Mouse (Mus musculus) limb, embryonic 14.5 days (tissue): ENCODE data around the gene Micall2. TPM values are rescaled to one million over a fixed set of nuclear protein-coding genes. Genes with fewer than 3 reads are reported as not detected.

Experiments used
- ATAC-seq: fragments of 200-750 bp; cut with Nextera tagmentation; 2 replicates; pipeline ENCODE4 v1.8.0; 2017; ENCODE audit warnings: low read depth, moderate number of reproducible peaks, moderate TSS enrichment; ENCODE audit not compliant: low FRiP score
- DNase-seq: peaks from one replicate; pipeline ENCODE4 v3.0.0-alpha.2; 2015; ENCODE audit warnings: low spot score
- H3K27ac ChIP-seq: fragments of 300-500 bp; sonication (generic); replicated peaks from 2 replicates; pipeline ENCODE4 v1.5.1; 2014; ENCODE audit warnings: low read depth, mild to moderate bottlenecking, low read length, moderate library complexity, mixed read lengths
- H3K27me3 ChIP-seq: fragments of 300-500 bp; sonication (generic); 2 replicates; pipeline ENCODE4 v1.6.1; 2014; ENCODE audit warnings: low read length, mixed read lengths; ENCODE audit not compliant: control insufficient read depth, insufficient read depth
- H3K36me3 ChIP-seq: fragments of 300-500 bp; sonication (generic); 2 replicates; pipeline ENCODE4 v1.6.1; 2014; ENCODE audit warnings: mild to moderate bottlenecking, low read length, moderate library complexity, mixed read lengths; ENCODE audit not compliant: control insufficient read depth, insufficient read depth
- H3K4me1 ChIP-seq: fragments of 300-500 bp; sonication (generic); 2 replicates; pipeline ENCODE4 v1.6.1; 2014; ENCODE audit warnings: antibody characterized with exemption, low read length, mixed read lengths; ENCODE audit not compliant: control insufficient read depth, insufficient read depth
- H3K4me2 ChIP-seq: fragments of 300-500 bp; sonication (generic); replicated peaks from 2 replicates; pipeline ENCODE4 v1.6.1; 2014; ENCODE audit warnings: low read depth, mild to moderate bottlenecking, low read length, moderate library complexity; ENCODE audit not compliant: severe bottlenecking
- H3K4me3 ChIP-seq: fragments of 300-500 bp; sonication (generic); replicated peaks from 2 replicates; pipeline ENCODE4 v1.5.1; 2014; ENCODE audit warnings: low read length
- H3K9ac ChIP-seq: fragments of 300-500 bp; sonication (generic); 2 replicates; pipeline ENCODE4 v1.6.1; 2014; ENCODE audit warnings: mild to moderate bottlenecking, low read depth, low read length, moderate library complexity; ENCODE audit not compliant: severe bottlenecking
- H3K9me3 ChIP-seq: fragments of 300-500 bp; sonication (generic); 2 replicates; pipeline ENCODE4 v1.6.1; 2016; ENCODE audit warnings: low read length; ENCODE audit not compliant: control insufficient read depth
- POLR2A ChIP-seq: fragments of 200-500 bp; IDR thresholded peaks from 2 replicates; pipeline ENCODE4 v1.8.0; 2012; ENCODE audit warnings: inconsistent platforms, mild to moderate bottlenecking, moderate library complexity, borderline replicate concordance; ENCODE audit not compliant: insufficient read depth, insufficient read length; ENCODE audit errors: extremely low read depth
- WGBS: fragments of 180-500 bp; shearing (Covaris S2); extraction: QIAGEN DNeasy Blood & Tissue Kit; methylation state at CpG from one replicate; pipeline ENCODE4 v1.1.7; 2014; 5-methylcytosine and 5-hydroxymethylcytosine counted together
- polyA plus RNA-seq, 2 experiments: library from polyadenylated mRNA; depleted of rRNA in 1 of 2; stranded (reverse) in 1 of 2; unstranded in 1 of 2; fragments of >200 nt; fragmentation: Nextera tagmentation in 1 of 2; extraction: Ambion mirVana in 1 of 2; gene quantifications; 2 replicates each; pipeline versions ENCODE4 v1.2.1 to v1.2.3; 2012 to 2014

Micall2 gene
- polyA plus RNA-seq, 2 experiments, result 5.5 to 6.5 TPM

DNA sequence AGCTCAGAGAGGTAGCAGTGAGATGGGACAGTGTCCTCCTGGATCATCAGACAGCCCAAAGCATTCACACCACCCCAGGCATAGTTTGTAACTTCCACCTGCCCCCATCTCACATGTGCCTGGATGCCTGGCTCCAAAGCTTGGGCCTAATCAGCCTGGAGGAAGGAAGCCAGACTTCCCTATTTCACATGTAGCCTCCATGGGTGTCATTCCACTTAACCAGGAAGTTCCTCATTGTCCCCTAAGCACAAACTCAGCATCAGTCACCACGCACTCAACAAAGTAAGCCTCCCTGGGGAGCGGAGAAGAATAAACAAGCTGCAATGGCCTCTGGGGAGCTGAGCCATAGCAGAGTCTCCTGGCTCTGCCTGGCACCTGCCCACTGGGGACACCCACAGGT lies 69.6 kb downstream of the Micall2 start:
- ATAC-seq (no peak), DNase-seq (no peak)
- H3K27me3 ChIP-seq, result peaks cover 34% of the 10 kb centered on the region
- H3K4me2 ChIP-seq, result no peak overlapping the region
- no peaks in the 10 kb centered on the region for H3K9me3 ChIP-seq
- TF ChIP-seq POLR2A, result no peak
- WGBS, result 53% methylated on average over 2 of the region's 2 CpGs
- H3K27ac ChIP-seq, result no peak overlapping the region
- peaks cover 17% of the 10 kb centered on the region for H3K4me1 ChIP-seq
- no peak overlapping the region for H3K9ac ChIP-seq
- no peak overlapping the region for H3K4me3 ChIP-seq
- H3K36me3 ChIP-seq, result no peaks in the 10 kb centered on the region

DNA sequence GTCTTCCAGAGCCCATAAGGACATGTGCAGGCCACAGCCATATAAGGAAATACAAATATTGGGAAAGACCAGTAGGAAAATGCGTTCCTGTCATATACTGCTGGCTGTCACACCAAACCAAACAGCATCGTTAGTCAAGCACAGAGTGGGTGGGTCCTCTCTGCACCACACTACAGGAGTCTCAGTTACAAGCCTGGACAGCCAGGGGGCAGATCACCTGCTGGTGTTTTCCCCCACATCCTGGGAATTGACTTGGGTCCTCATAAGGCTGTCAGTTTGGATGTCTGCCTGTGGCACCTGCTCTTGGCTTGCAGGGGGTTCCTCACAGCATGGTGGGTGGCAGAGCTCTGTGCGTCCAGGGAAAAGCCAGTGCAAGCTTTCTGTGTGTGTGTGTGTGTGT lies 70.8 kb downstream of the Micall2 start:
- no peak overlapping the region for H3K4me3 ChIP-seq
- H3K27me3 ChIP-seq, result peaks cover 35% of the 10 kb centered on the region
- DNase-seq (no peak), ATAC-seq (no peak)
- no peak overlapping the region for H3K27ac ChIP-seq
- WGBS, result 40% methylated on average over 3 of the region's 3 CpGs
- H3K9me3 ChIP-seq, result no peaks in the 10 kb centered on the region
- H3K9ac ChIP-seq, result no peak overlapping the region
- TF ChIP-seq POLR2A, result no peak
- no peaks in the 10 kb centered on the region for H3K36me3 ChIP-seq
- peaks cover 17% of the 10 kb centered on the region for H3K4me1 ChIP-seq
- no peak overlapping the region for H3K4me2 ChIP-seq

DNA sequence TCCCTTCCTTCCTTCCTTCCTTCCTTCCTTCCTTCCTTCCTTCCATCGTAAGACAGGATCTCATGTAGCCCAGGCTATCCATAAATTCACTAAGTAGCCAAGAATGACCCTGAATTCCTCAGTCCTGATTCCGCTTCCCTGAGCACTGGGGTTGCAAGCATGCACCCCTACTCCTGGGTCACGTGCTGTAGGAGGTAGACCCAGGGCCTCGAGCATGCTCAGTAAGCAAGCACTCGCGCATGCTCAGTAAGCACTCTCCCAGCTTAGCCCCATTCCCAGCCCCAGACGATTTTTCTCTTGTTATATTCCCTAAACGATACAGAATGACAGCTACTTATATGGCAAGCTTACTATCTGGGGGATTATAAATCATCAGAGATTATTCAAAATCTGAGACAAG lies 74.4 kb downstream of the Micall2 start:
- Histone ChIP-seq H3K36me3 (no peaks in the 10 kb centered on the region), H3K27me3 (peaks cover 38% of the 10 kb centered on the region)
- no peak for TF ChIP-seq POLR2A

DNA sequence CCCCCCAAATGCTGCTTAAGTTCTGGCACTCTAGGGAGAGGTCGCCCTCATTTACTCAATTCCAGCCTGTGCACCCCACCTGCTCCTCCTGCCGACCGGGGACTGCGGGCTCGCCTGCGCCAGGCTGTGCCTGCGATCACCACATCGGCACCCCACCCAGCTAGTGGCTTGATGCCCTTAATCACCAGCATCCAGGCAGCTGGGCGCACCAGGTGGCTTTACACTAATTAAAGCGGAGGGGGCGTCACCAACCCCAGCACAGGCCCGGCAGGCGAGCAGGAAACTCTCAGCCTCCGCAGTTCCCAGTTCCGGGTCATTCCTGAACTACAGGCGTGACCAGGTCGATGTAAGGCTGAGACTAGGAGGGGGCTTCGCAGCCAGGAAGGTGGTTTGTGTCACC lies 76.8 kb downstream of the Micall2 start:
- no peak overlapping the region for H3K27ac ChIP-seq
- no peak for TF ChIP-seq POLR2A
- H3K27me3 ChIP-seq, result peaks cover 38% of the 10 kb centered on the region
- peak overlapping the region; percentile 23 for H3K4me2 ChIP-seq
- 0 out of 2 replicates have a peak overlapping the region, but pooled peaks have one; percentile 31 for H3K9ac ChIP-seq
- H3K4me3 ChIP-seq, result peak overlapping the region; percentile 13
- WGBS, result 0% methylated on average over 18 of the region's 18 CpGs
- DNase-seq, result no peak
- H3K9me3 ChIP-seq, result no peaks in the 10 kb centered on the region
- H3K4me1 ChIP-seq, result no peaks in the 10 kb centered on the region
- H3K36me3 ChIP-seq, result no peaks in the 10 kb centered on the region
- ATAC-seq, result no peak

More for the DNA sequence above, 74.4 kb downstream of the Micall2 start:
- Histone ChIP-seq H3K9me3 (no peaks in the 10 kb centered on the region), H3K4me3 (no peak overlapping the region), H3K27ac (no peak overlapping the region), H3K4me1 (no peaks in the 10 kb centered on the region), H3K9ac (no peak overlapping the region), H3K4me2 (no peak overlapping the region)
- WGBS, result 62% methylated on average over 7 of the region's 8 CpGs
- ATAC-seq (no peak), DNase-seq (no peak)

DNA sequence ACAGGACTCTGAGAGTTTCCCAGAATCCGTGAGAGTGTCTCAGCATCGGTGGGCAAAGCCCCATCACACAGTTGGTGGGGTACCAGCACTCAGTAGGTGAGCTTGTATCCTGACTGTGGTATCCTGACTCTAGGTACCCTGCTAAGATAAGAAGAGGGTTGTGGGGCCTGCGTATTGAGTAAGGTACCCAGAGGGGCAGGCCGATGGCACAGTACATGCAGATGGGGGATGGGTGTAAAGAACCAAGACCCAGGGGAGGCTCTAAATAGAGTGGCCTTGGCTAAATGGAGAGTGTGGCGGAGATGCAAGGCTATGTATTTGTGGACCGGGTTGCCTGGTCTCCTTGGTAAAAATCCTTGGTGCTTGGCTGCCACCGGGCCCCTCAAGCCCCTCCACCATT lies 77.3 kb downstream of the Micall2 start:
- no peak overlapping the region for H3K4me3 ChIP-seq
- no peak for DNase-seq
- no peak for ATAC-seq
- TF ChIP-seq POLR2A, result no peak
- no peak overlapping the region for H3K9ac ChIP-seq
- peaks cover 38% of the 10 kb centered on the region for H3K27me3 ChIP-seq
- H3K4me2 ChIP-seq, result no peak overlapping the region; the same call in 1 of the 2 replicates
- no peaks in the 10 kb centered on the region for H3K9me3 ChIP-seq
- no peak overlapping the region for H3K27ac ChIP-seq
- H3K36me3 ChIP-seq, result no peaks in the 10 kb centered on the region
- 35% methylated on average over 7 of the region's 7 CpGs for WGBS
- H3K4me1 ChIP-seq, result no peaks in the 10 kb centered on the region
